Mouse (Mus musculus): ENCODE measurements around the gene Trpm1. TPM values are rescaled to one million over a fixed set of nuclear protein-coding genes. Genes with fewer than 3 reads are reported as not detected.

The Trpm1 gene
- total RNA-seq, 2 experiments from 2014 or later = 0.12 to 0.67 TPM

- DNase-seq = no peak
Observed at GRCm38 (mm10) chr7:64234310-64234820, 80.7 kb downstream of the Trpm1 start.

GRCm38 (mm10) chr7:64236521-64236920 is 82.9 kb downstream of the Trpm1 start:
- no peak for DNase-seq

GRCm38 (mm10) chr7:64237747-64238146 is 84.1 kb downstream of the Trpm1 start:
- no peak for DNase-seq

- no peak for DNase-seq
Observed at GRCm38 (mm10) chr7:64238410-64239086, 84.9 kb downstream of the Trpm1 start.

GRCm38 (mm10) chr7:64239138-64239805 is 85.6 kb downstream of the Trpm1 start:
- no peak for DNase-seq

GRCm38 (mm10) chr7:64239806-64240315 is 86.2 kb downstream of the Trpm1 start:
- no peak for DNase-seq

GRCm38 (mm10) chr7:64242424-64242823 is 88.8 kb downstream of the Trpm1 start:
- DNase-seq = no peak

GRCm38 (mm10) chr7:64244371-64244770 is 90.7 kb downstream of the Trpm1 start:
- DNase-seq = no peak

GRCm38 (mm10) chr7:64246713-64247112 is 93.1 kb downstream of the Trpm1 start:
- no peak for DNase-seq

- DNase-seq = no peak
Observed at GRCm38 (mm10) chr7:64248352-64248751, 94.7 kb downstream of the Trpm1 start.

GRCm38 (mm10) chr7:64249715-64250114 is 96.1 kb downstream of the Trpm1 start:
- DNase-seq = no peak

- DNase-seq = no peak
Observed at GRCm38 (mm10) chr7:64250417-64250816, 96.8 kb downstream of the Trpm1 start.

- no peak for DNase-seq
Observed at GRCm38 (mm10) chr7:64253736-64254135, 100.1 kb downstream of the Trpm1 start.

GRCm38 (mm10) chr7:64265502-64266279 is 112.1 kb downstream of the Trpm1 start:
- no peak for DNase-seq

- no peak for DNase-seq
Observed at GRCm38 (mm10) chr7:64266587-64266986, 113.0 kb downstream of the Trpm1 start.

- no peak for DNase-seq
Observed at GRCm38 (mm10) chr7:64271926-64272325, 118.3 kb downstream of the Trpm1 start.

- DNase-seq = no peak
Observed at GRCm38 (mm10) chr7:64275518-64275917, 121.9 kb downstream of the Trpm1 start.

- peak; percentile 23 for DNase-seq
Observed at GRCm38 (mm10) chr7:64276921-64277320, 123.3 kb downstream of the Trpm1 start.

- no peak for DNase-seq
Observed at GRCm38 (mm10) chr7:64278526-64278925, 124.9 kb downstream of the Trpm1 start.

- DNase-seq = no peak
Observed at GRCm38 (mm10) chr7:64279548-64279947, 125.9 kb downstream of the Trpm1 start.

GRCm38 (mm10) chr7:64286566-64286965 is 132.9 kb downstream of the Trpm1 start:
- no peak for DNase-seq

- peak; percentile 100 for DNase-seq
Observed at GRCm38 (mm10) chr7:64287414-64288091, 133.9 kb downstream of the Trpm1 start, which contains the start of gene Mtmr10. TSS of gene Mtmr10 (plus strand) at chr7:64287653.
